8 mouse cellular contexts compared by ENCODE assay signal in genomic region chr6:91213287-91214218, GRCm38 (mm10). TPM values are rescaled to one million over a fixed set of nuclear protein-coding genes. Genes with fewer than 3 reads are reported as not detected.
DNase-seq lines count a peak whose midpoint lies in the region; ATAC-seq and TF ChIP-seq lines count a peak whose summit lies in the region.

No protein-coding gene starts in this region.

- WGBS in lung, postnatal 0 days, result 52% methylated on average over 21 of the region's 21 CpGs
- WGBS in forebrain, embryonic 13.5 days, result 60% methylated on average over 21 of the region's 21 CpGs
- 57% methylated on average over 21 of the region's 21 CpGs for WGBS in limb, embryonic 12.5 days
- 60% methylated on average over 21 of the region's 21 CpGs for WGBS in stomach, embryonic 14.5 days

- peak overlapping the region; percentile 45; the same call in 1 of the 2 replicates for H3K4me2 ChIP-seq in lung, postnatal 0 days (replicated peaks; ENCODE audit: low read depth, low read length)
- peak overlapping the region; percentile 66 for H3K4me2 ChIP-seq in forebrain, embryonic 13.5 days
- peak overlapping the region; percentile 76 for H3K4me2 ChIP-seq in limb, embryonic 12.5 days
- H3K4me2 ChIP-seq in stomach, embryonic 14.5 days (replicated peaks; ENCODE audit: low read depth, low read length), result peak overlapping the region; percentile 47

- H3K27ac ChIP-seq in lung, postnatal 0 days (ENCODE audit: low read length), result no peak overlapping the region
- H3K27ac ChIP-seq in forebrain, embryonic 13.5 days, result no peak overlapping the region
- H3K27ac ChIP-seq in limb, embryonic 12.5 days, result peak overlapping the region; percentile 64; the same call in 1 of the 2 replicates
- H3K27ac ChIP-seq in stomach, embryonic 14.5 days (ENCODE audit: low read length), result no peak overlapping the region

- no peak for DNase-seq in lung, postnatal 0 days (ENCODE audit: low spot score)
- DNase-seq in lung, postnatal 25 days (ENCODE audit: low spot score), result no peak
- no peak for DNase-seq in thymus, postnatal 25 days
- no peak for DNase-seq in adrenal gland, adult 2 months
- DNase-seq in layer of hippocampus, adult 9-10 months (ENCODE audit: low spot score), result no peak

- no peaks in the 10 kb centered on the region for H3K9me3 ChIP-seq in lung, postnatal 0 days (ENCODE audit: low read length)
- no peaks in the 10 kb centered on the region for H3K9me3 ChIP-seq in forebrain, embryonic 13.5 days (replicated peaks)
- no peaks in the 10 kb centered on the region for H3K9me3 ChIP-seq in limb, embryonic 12.5 days
- no peaks in the 10 kb centered on the region for H3K9me3 ChIP-seq in stomach, embryonic 14.5 days (ENCODE audit: control insufficient read depth, low read depth, low read length)

- ATAC-seq in lung, postnatal 0 days, result no peak
- ATAC-seq in forebrain, embryonic 13.5 days, result no peak
- no peak; the same call in 1 of the 2 replicates for ATAC-seq in limb, embryonic 12.5 days (ENCODE audit: insufficient number of reproducible peaks, insufficient read depth, low FRiP score, low TSS enrichment, low read depth)
- no peak for ATAC-seq in stomach, embryonic 14.5 days (ENCODE audit: insufficient number of reproducible peaks, insufficient read depth, low FRiP score, low read depth)

- TF ChIP-seq EP300 in lung, postnatal 0 days (IDR thresholded peaks at IDR 0.05), result no peak

- peak overlapping the region; percentile 15; the same call in 1 of the 2 replicates for H3K4me3 ChIP-seq in lung, postnatal 0 days (ENCODE audit: low read depth, low read length)
- peak overlapping the region; percentile 37 for H3K4me3 ChIP-seq in forebrain, embryonic 13.5 days
- peak overlapping the region; percentile 55 for H3K4me3 ChIP-seq in limb, embryonic 12.5 days (replicated peaks)
- H3K4me3 ChIP-seq in stomach, embryonic 14.5 days (ENCODE audit: low read depth, low read length), result peak overlapping the region; percentile 30; the same call in 1 of the 2 replicates

- H3K36me3 ChIP-seq in lung, postnatal 0 days (ENCODE audit: insufficient read depth, low read length), result no peaks in the 10 kb centered on the region
- no peaks in the 10 kb centered on the region for H3K36me3 ChIP-seq in forebrain, embryonic 13.5 days (ENCODE audit: poor library complexity, severe bottlenecking)
- peaks cover 6% of the 10 kb centered on the region; the same call in 1 of the 2 replicates for H3K36me3 ChIP-seq in limb, embryonic 12.5 days
- no peaks in the 10 kb centered on the region for H3K36me3 ChIP-seq in stomach, embryonic 14.5 days (ENCODE audit: control insufficient read depth, insufficient read depth, low read length)

- H3K27me3 ChIP-seq in lung, postnatal 0 days (replicated peaks; ENCODE audit: insufficient read depth, low read length), result 0 out of 2 replicates have a peak, but pooled peaks cover 6% of the 10 kb centered on the region
- H3K27me3 ChIP-seq in forebrain, embryonic 13.5 days, result peaks cover 21% of the 10 kb centered on the region
- H3K27me3 ChIP-seq in limb, embryonic 12.5 days, result 0 out of 2 replicates have a peak, but pooled peaks cover 11% of the 10 kb centered on the region
- no peaks in the 10 kb centered on the region for H3K27me3 ChIP-seq in stomach, embryonic 14.5 days (ENCODE audit: control insufficient read depth, insufficient read depth, low read length)

- no peaks in the 10 kb centered on the region for H3K4me1 ChIP-seq in lung, postnatal 0 days (ENCODE audit: insufficient read depth, low read depth, low read length)
- H3K4me1 ChIP-seq in forebrain, embryonic 13.5 days, result peaks cover 17% of the 10 kb centered on the region
- peaks cover 58% of the 10 kb centered on the region for H3K4me1 ChIP-seq in limb, embryonic 12.5 days (replicated peaks)
- peaks cover 16% of the 10 kb centered on the region; the same call in 1 of the 2 replicates for H3K4me1 ChIP-seq in stomach, embryonic 14.5 days (ENCODE audit: control insufficient read depth, insufficient read depth, low read length)

- no peak overlapping the region for H3K9ac ChIP-seq in lung, postnatal 0 days (replicated peaks; ENCODE audit: low read depth)
- no peak overlapping the region; the same call in 1 of the 2 replicates for H3K9ac ChIP-seq in forebrain, embryonic 13.5 days
- peak overlapping the region; percentile 76 for H3K9ac ChIP-seq in limb, embryonic 12.5 days (replicated peaks)
- no peak overlapping the region for H3K9ac ChIP-seq in stomach, embryonic 14.5 days (replicated peaks; ENCODE audit: low read depth, low read length)

- no peak for TF ChIP-seq CTCF in lung, postnatal 0 days (IDR thresholded peaks at IDR 0.05)

RNA-seq across cellular contexts. Expression of gene Fbln2, which starts 1.3 kb away (rescaled TPM):
- 63.0 and 63.8 TPM in 2 replicates for polyA plus RNA-seq in lung, postnatal 0 days (2015; fragmentation: Nextera tagmentation; extraction: Ambion mirVana)
- polyA plus RNA-seq in forebrain, embryonic 13.5 days (2015; fragmentation: Nextera tagmentation; extraction: Ambion mirVana), result 8.5 and 12.2 TPM in 2 replicates
- 126 and 129 TPM in 2 replicates for polyA plus RNA-seq in limb, embryonic 12.5 days (2016; fragmentation: Nextera tagmentation; extraction: Ambion mirVana)
- 35.5 and 41.9 TPM in 2 replicates for polyA plus RNA-seq in stomach, embryonic 14.5 days (2014; fragmentation: Nextera tagmentation; extraction: Ambion mirVana)
- 10 to 100 TPM in 1 of 2 experiments, 1 to 10 TPM in 1; 9.7 to 17.9 TPM for total RNA-seq in adrenal gland, adult 2 months (2021)
- polyA plus RNA-seq in adrenal gland, adult 2 months (2012; rRNA removed), result 22.7 and 26.6 TPM in 2 replicates

RNA-seq across cellular contexts. Expression of gene Hdac11, which starts 57.1 kb away (rescaled TPM):
- 3.8 and 3.9 TPM in 2 replicates for polyA plus RNA-seq in lung, postnatal 0 days (2015; fragmentation: Nextera tagmentation; extraction: Ambion mirVana)
- polyA plus RNA-seq in forebrain, embryonic 13.5 days (2015; fragmentation: Nextera tagmentation; extraction: Ambion mirVana), result 15.3 and 21.0 TPM in 2 replicates
- polyA plus RNA-seq in limb, embryonic 12.5 days (2016; fragmentation: Nextera tagmentation; extraction: Ambion mirVana), result 16.4 and 16.9 TPM in 2 replicates
- polyA plus RNA-seq in stomach, embryonic 14.5 days (2014; fragmentation: Nextera tagmentation; extraction: Ambion mirVana), result 9.5 and 10.2 TPM in 2 replicates
- total RNA-seq in adrenal gland, adult 2 months (2021), result 10 to 100 TPM in 1 of 2 experiments, 1 to 10 TPM in 1; 6.9 to 14.6 TPM
- 8.1 and 11.8 TPM in 2 replicates for polyA plus RNA-seq in adrenal gland, adult 2 months (2012; rRNA removed)
